Mouse (Mus musculus) midbrain, postnatal 0 days (tissue): ENCODE measurements around the gene Nfil3. TPM values are rescaled to one million over a fixed set of nuclear protein-coding genes. Genes with fewer than 3 reads are reported as not detected.

Source experiments
- ATAC-seq: fragments of 200-750 bp; cut with Nextera tagmentation; 2 replicates; pipeline ENCODE4 v1.8.0; 2017; ENCODE audit warnings: moderate number of reproducible peaks, mild to moderate bottlenecking, moderate TSS enrichment, moderate library complexity; ENCODE audit not compliant: low FRiP score
- DNase-seq: peaks from one replicate; pipeline ENCODE4 v3.0.0-alpha.2; 2015; ENCODE audit warnings: low spot score
- H3K27ac ChIP-seq: fragments of 300-500 bp; sonication (generic); 2 replicates; pipeline ENCODE4 v1.5.1; 2014; ENCODE audit warnings: low read depth, mild to moderate bottlenecking, low read length, mixed read lengths
- H3K27me3 ChIP-seq: fragments of 300-500 bp; sonication (generic); 2 replicates; pipeline ENCODE4 v1.6.1; 2014; ENCODE audit warnings: low read length, control low read depth, mixed read lengths; ENCODE audit not compliant: insufficient read depth
- H3K36me3 ChIP-seq: fragments of 300-500 bp; sonication (generic); 2 replicates; pipeline ENCODE4 v1.6.1; 2014; ENCODE audit warnings: low read length, control low read depth, mixed read lengths; ENCODE audit not compliant: insufficient read depth
- H3K4me1 ChIP-seq: fragments of 300-500 bp; sonication (generic); 2 replicates; pipeline ENCODE4 v1.6.1; 2014; ENCODE audit warnings: mild to moderate bottlenecking, control low read depth, antibody characterized with exemption, low read length, mixed read lengths; ENCODE audit not compliant: insufficient read depth
- H3K4me2 ChIP-seq: fragments of 300-500 bp; sonication (generic); 2 replicates; pipeline ENCODE4 v1.6.1; 2014; ENCODE audit warnings: low read depth, mild to moderate bottlenecking, low read length, mixed read lengths; ENCODE audit not compliant: poor library complexity, severe bottlenecking
- H3K4me3 ChIP-seq: fragments of 300-500 bp; sonication (generic); 2 replicates; pipeline ENCODE4 v1.5.1; 2014; ENCODE audit warnings: low read depth, mild to moderate bottlenecking, low read length, moderate library complexity
- H3K9ac ChIP-seq: fragments of 300-500 bp; sonication (generic); replicated peaks from 2 replicates; pipeline ENCODE4 v1.6.1; 2014; ENCODE audit warnings: mild to moderate bottlenecking, low read length, moderate library complexity, mixed read lengths; ENCODE audit not compliant: poor library complexity, severe bottlenecking
- H3K9me3 ChIP-seq: fragments of 300-500 bp; sonication (generic); 2 replicates; pipeline ENCODE4 v1.6.1; 2016; ENCODE audit warnings: low read length, control low read depth
- CTCF ChIP-seq: IDR thresholded peaks from 2 replicates; pipeline ENCODE4 v1.5.1; 2016; ENCODE audit warnings: antibody characterized with exemption, mild to moderate bottlenecking
- WGBS: fragments of 180-500 bp; shearing (Covaris S2); extraction: QIAGEN DNeasy Blood & Tissue Kit; methylation state at CpG from one replicate; pipeline ENCODE4 v1.1.7; 2014; 5-methylcytosine and 5-hydroxymethylcytosine counted together
- polyA plus RNA-seq: library from polyadenylated mRNA; unstranded; fragments of >200 nt; fragmentation: Nextera tagmentation; extraction: Ambion mirVana; gene quantifications from 2 replicates; pipeline ENCODE4 v1.2.1, GENCODE M21; 2015
- total RNA-seq: library from RNA; depleted of rRNA; stranded (reverse); fragments of >200 nt; gene quantifications from 2 replicates; pipeline ENCODE4 v1.2.3, GENCODE M21; 2014

The Nfil3 gene
- total and polyA plus RNA-seq, 2 experiments from 2014 or later, result 15.7 to 27.5 TPM

DNA sequence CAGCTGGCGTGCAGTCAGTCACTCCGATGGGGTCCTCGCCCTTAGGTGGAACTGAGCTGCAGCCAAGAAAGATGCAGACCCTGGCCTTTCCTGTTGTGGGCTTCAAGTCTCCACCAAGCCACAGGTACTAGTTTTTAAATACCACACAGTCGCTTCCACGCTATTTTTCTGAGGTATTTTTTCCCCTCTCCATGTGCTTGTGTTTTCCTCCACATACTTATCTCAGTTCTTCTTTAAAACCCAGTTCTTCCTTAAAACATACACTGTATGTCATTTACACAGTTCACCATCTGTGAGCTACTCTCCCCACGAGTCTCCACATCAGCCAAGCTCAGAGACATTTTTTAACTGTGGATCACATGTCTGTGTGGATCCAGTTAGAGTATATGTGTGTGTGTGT is 10.0 kb downstream of the Nfil3 start:
- H3K9me3 ChIP-seq, result no peaks in the 10 kb centered on the region
- H3K4me2 ChIP-seq, result no peak overlapping the region
- no peak overlapping the region for H3K27ac ChIP-seq
- no peak overlapping the region for H3K9ac ChIP-seq
- H3K4me3 ChIP-seq, result no peak overlapping the region
- peaks cover 17% of the 10 kb centered on the region for H3K36me3 ChIP-seq
- no peak for TF ChIP-seq CTCF
- peaks cover 7% of the 10 kb centered on the region; the same call in 1 of the 2 replicates for H3K4me1 ChIP-seq
- 87% methylated on average over 6 of the region's 6 CpGs for WGBS
- H3K27me3 ChIP-seq, result no peaks in the 10 kb centered on the region
- no peak for DNase-seq
- no peak for ATAC-seq

- Histone ChIP-seq H3K27me3 (no peaks in the 10 kb centered on the region), H3K9ac (no peak overlapping the region), H3K36me3 (peaks cover 22% of the 10 kb centered on the region), H3K4me3 (no peak overlapping the region), H3K27ac (no peak overlapping the region), H3K4me1 (no peaks in the 10 kb centered on the region), H3K9me3 (no peaks in the 10 kb centered on the region), H3K4me2 (no peak overlapping the region)
- DNase-seq (no peak), ATAC-seq (no peak)
- no peak for TF ChIP-seq CTCF
- 93% methylated on average over 4 of the region's 4 CpGs for WGBS
Observed at GRCm38 (mm10) chr13:52962922-52963321, 18.0 kb downstream of the Nfil3 start.

DNA sequence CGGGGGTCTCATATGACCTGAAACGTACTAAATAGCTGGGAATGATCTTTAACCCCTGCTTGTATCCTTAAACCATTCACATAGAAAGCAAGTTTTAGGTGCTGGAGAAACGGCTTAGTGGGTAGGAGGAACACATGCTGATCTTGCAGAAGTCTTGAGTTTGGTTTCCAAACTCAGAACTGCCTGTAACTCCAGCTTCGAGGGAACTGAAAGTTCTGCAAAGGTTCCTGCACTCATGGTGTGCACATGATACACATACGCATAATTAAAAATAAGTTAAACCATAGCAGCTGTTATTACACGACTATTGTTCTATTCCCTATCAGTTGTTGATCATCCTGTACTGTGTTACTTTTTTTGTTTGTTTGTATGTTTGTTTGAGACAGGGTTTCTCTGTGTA is 18.5 kb downstream of the Nfil3 start:
- Histone ChIP-seq H3K4me2 (no peak overlapping the region), H3K4me1 (no peaks in the 10 kb centered on the region), H3K27me3 (no peaks in the 10 kb centered on the region), H3K9me3 (no peaks in the 10 kb centered on the region), H3K36me3 (peaks cover 17% of the 10 kb centered on the region), H3K4me3 (no peak overlapping the region), H3K27ac (no peak overlapping the region), H3K9ac (no peak overlapping the region)
- 85% methylated on average over 6 of the region's 6 CpGs for WGBS
- ATAC-seq, result no peak
- DNase-seq, result no peak
- no peak for TF ChIP-seq CTCF

- no peak for TF ChIP-seq CTCF
- H3K4me1 ChIP-seq, result no peaks in the 10 kb centered on the region
- no peak overlapping the region for H3K4me2 ChIP-seq
- DNase-seq (no peak), ATAC-seq (no peak)
- 58% methylated on average over 6 of the region's 6 CpGs for WGBS
- H3K9me3 ChIP-seq, result no peaks in the 10 kb centered on the region
- H3K36me3 ChIP-seq, result no peaks in the 10 kb centered on the region
- no peak overlapping the region for H3K27ac ChIP-seq
- no peak overlapping the region for H3K4me3 ChIP-seq
- no peaks in the 10 kb centered on the region for H3K27me3 ChIP-seq
- no peak overlapping the region for H3K9ac ChIP-seq
Observed at GRCm38 (mm10) chr13:52953779-52954553, 26.9 kb downstream of the Nfil3 start.

DNA sequence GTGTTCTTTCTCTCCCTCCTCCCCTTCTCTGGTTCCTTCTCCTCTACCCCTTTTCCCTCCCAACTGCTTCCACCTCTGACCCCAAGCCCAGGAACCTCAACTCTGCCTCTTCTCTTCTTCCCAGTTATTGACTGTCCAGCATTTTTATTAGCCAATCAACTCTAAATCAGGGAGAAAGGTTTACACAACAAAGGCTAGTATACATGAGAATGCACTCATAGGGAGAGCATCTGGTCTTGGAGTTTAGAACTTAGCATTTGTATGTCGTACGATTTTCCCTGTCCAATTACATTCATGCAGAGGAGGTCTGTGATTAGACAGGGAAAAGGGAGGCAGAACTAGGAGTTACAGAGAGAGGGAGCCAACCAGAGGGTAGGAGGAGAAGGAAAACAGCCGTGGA is 31.7 kb downstream of the Nfil3 start:
- TF ChIP-seq CTCF, result no peak
- Histone ChIP-seq H3K9ac (no peak overlapping the region), H3K4me1 (no peaks in the 10 kb centered on the region), H3K27me3 (no peaks in the 10 kb centered on the region), H3K4me3 (no peak overlapping the region), H3K27ac (no peak overlapping the region), H3K9me3 (no peaks in the 10 kb centered on the region), H3K36me3 (no peaks in the 10 kb centered on the region), H3K4me2 (no peak overlapping the region)
- WGBS, result 90% methylated on average over 3 of the region's 3 CpGs
- DNase-seq (no peak), ATAC-seq (no peak)

DNA sequence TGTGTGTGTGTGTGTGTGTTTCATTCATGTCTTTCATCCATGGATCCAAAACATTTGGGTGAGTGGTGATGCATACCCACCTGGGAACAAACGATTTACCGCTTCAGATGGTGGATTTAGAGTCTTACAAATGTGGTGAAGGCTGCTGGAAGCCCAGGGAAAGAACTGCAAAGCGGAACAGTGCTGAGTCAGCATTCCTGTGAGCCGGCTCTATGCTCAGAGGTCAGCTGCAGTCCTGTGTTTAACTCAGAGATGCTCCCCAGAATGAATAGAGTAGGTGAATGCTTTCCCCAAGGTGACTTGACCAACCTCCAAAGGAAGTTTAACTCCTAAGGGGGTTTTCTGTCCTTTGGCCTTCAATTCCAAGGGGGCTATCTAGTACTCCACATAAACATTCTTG is 33.3 kb downstream of the Nfil3 start:
- no peaks in the 10 kb centered on the region for H3K36me3 ChIP-seq
- TF ChIP-seq CTCF, result no peak
- no peaks in the 10 kb centered on the region for H3K9me3 ChIP-seq

More for the DNA sequence above, 33.3 kb downstream of the Nfil3 start:
- Histone ChIP-seq H3K27me3 (no peaks in the 10 kb centered on the region), H3K4me1 (no peaks in the 10 kb centered on the region), H3K4me2 (no peak overlapping the region), H3K27ac (no peak overlapping the region), H3K9ac (no peak overlapping the region), H3K4me3 (no peak overlapping the region)
- 79% methylated on average over 4 of the region's 4 CpGs for WGBS
- DNase-seq (no peak), ATAC-seq (no peak)
